Mouse (Mus musculus) inflammation-experienced regulatory T-cells, adult 6 months (primary cell): ENCODE measurements around the gene Mtch2. TPM values are rescaled to one million over a fixed set of nuclear protein-coding genes. Genes with fewer than 3 reads are reported as not detected.

Source experiments
- ATAC-seq: one replicate; pipeline ENCODE4 v1.8.0; 2017
- polyA plus RNA-seq, 3 experiments: library from polyadenylated mRNA; unstranded; fragments of 100-300 nt; shearing (Covaris generic); gene quantifications; one replicate each; pipeline ENCODE4 v1.2.1; 2017

Gene Mtch2
- polyA plus RNA-seq, 3 experiments from 2014 or later, result 115 to 143 (median 119) TPM

GRCm38 (mm10) chr2:90911668-90912067 lies 64.7 kb downstream of the Mtch2 start:
- ATAC-seq, result no peak

- no peak for ATAC-seq
Observed at GRCm38 (mm10) chr2:90913671-90914070, 66.7 kb downstream of the Mtch2 start.

DNA sequence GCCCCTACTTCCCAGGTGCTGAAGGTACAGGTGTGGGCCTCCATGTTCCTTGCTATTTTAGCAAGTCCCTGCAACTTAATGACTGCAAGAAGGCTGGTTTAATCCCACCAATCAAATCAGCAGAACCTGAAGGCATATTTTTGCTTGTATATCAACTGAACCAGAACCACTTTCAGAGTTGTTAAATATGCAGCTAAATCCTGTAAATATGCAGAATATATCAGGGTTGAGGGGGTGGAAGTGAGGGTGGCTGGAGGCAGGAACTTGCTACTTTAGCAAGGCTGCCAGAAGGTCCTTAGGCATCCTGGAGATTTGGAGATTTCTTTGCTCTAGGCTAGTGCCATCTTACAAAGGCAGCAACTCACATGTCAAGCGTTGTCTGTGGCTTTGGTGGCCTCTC lies 68.6 kb downstream of the Mtch2 start:
- no peak for ATAC-seq

Other genes starting within 250 kb of the Mtch2 start
- 10 to 100 TPM; 26.4 to 31.6 (median 30.5) TPM for gene Nup160, start 169.9 kb upstream of the Mtch2 start, polyA plus RNA-seq
- gene Fnbp4, start 101.8 kb upstream of the Mtch2 start, polyA plus RNA-seq, result 100 to 1,000 TPM in 2 of 3 experiments, 10 to 100 TPM in 1; 86.5 to 129 (median 113) TPM
- gene Agbl2, start 64.4 kb upstream of the Mtch2 start, polyA plus RNA-seq, result not detected
- gene C1qtnf4, start 38.7 kb downstream of the Mtch2 start, polyA plus RNA-seq, result 1 to 10 TPM in 2 of 3 experiments, under 1 TPM in 1; 0.65 to 1.7 (median 1.2) TPM
- 10 to 100 TPM; 44.8 to 51.0 (median 45.0) TPM for gene Kbtbd4, start 57.6 kb downstream of the Mtch2 start, polyA plus RNA-seq
- 100 to 1,000 TPM; 108 to 135 (median 118) TPM for gene Ndufs3, start 57.7 kb downstream of the Mtch2 start, polyA plus RNA-seq
- gene Celf1, start 93.2 kb downstream of the Mtch2 start, polyA plus RNA-seq, result 10 to 100 TPM; 48.4 to 57.0 (median 49.4) TPM
- gene Rapsn, start 188.5 kb downstream of the Mtch2 start, polyA plus RNA-seq, result 1 to 10 TPM; 2.0 to 4.7 (median 4.6) TPM
- 100 to 1,000 TPM; 197 to 219 (median 204) TPM for gene Psmc3, start 206.9 kb downstream of the Mtch2 start, polyA plus RNA-seq
- gene Slc39a13, start 223.3 kb downstream of the Mtch2 start, polyA plus RNA-seq, result 10 to 100 TPM; 18.5 to 28.5 (median 23.3) TPM
- gene Spi1, start 235.2 kb downstream of the Mtch2 start, polyA plus RNA-seq, result under 1 TPM in 1 of 3 experiments, not detected in 2; 0.68 TPM